Mouse (Mus musculus) MEL (cell line): Measurements from ENCODE around the gene Ormdl2. TPM values are rescaled to one million over a fixed set of nuclear protein-coding genes. Genes with fewer than 3 reads are reported as not detected.

Source experiments
- DNase-seq: peaks from one replicate; pipeline ENCODE4 v3.0.0; 2011; ENCODE audit warnings: low read depth, low spot score
- H3K27ac ChIP-seq: 2 replicates; pipeline ENCODE4 v1.5.1; 2012; ENCODE audit warnings: low read depth, mild to moderate bottlenecking, control low read depth, low read length, moderate library complexity; ENCODE audit not compliant: control insufficient read depth
- H3K27me3 ChIP-seq, 2 experiments: fragments of 150-350 bp in 1 of 2; sonication (generic) in 1 of 2; 2 replicates each; pipeline ENCODE4 v1.6.1; 2012; ENCODE audit warnings: low read length in 2 of 2, mild to moderate bottlenecking in 2 of 2, improper control_type of control experiment in 1 of 2, moderate library complexity in 1 of 2; ENCODE audit not compliant: insufficient read depth in 2 of 2, control insufficient read depth in 1 of 2
- H3K36me3 ChIP-seq, 2 experiments: 2 replicates each; pipeline ENCODE4 v1.6.1; 2012 to 2014; ENCODE audit warnings: low read length in 2 of 2, improper control_type of control experiment in 1 of 2, inconsistent platforms in 1 of 2, mild to moderate bottlenecking in 1 of 2; ENCODE audit not compliant: insufficient read depth in 2 of 2, control insufficient read depth in 1 of 2
- H3K4me1 ChIP-seq, 2 experiments: fragments of 150-350 bp in 1 of 2; sonication (generic) in 1 of 2; 2 replicates each; pipeline ENCODE4 v1.6.1; 2012; ENCODE audit warnings: low read length in 2 of 2, improper control_type of control experiment in 1 of 2, mild to moderate bottlenecking in 1 of 2; ENCODE audit not compliant: insufficient read depth in 2 of 2, control insufficient read depth in 1 of 2
- H3K4me3 ChIP-seq, 2 experiments: fragments of 150-350 bp in 1 of 2; sonication (generic) in 1 of 2; 2 replicates each; pipeline ENCODE4 v1.5.1; 2012; ENCODE audit warnings: low read depth in 2 of 2, low read length in 2 of 2, mild to moderate bottlenecking in 2 of 2, moderate library complexity in 2 of 2, control low read depth in 1 of 2, improper control_type of control experiment in 1 of 2; ENCODE audit not compliant: control insufficient read depth in 1 of 2, insufficient read depth in 1 of 2
- H3K79me2 ChIP-seq: 2 replicates; pipeline ENCODE4 v1.6.1; 2012; ENCODE audit warnings: mild to moderate bottlenecking, low read length, moderate library complexity; ENCODE audit not compliant: control insufficient read depth, poor library complexity, insufficient read depth
- H3K9ac ChIP-seq: 2 replicates; pipeline ENCODE4 v1.6.1; 2012; ENCODE audit warnings: low read depth, mild to moderate bottlenecking, control low read depth, low read length, moderate library complexity; ENCODE audit not compliant: control insufficient read depth, poor library complexity, severe bottlenecking
- H3K9me3 ChIP-seq: fragments of 150-350 bp; sonication (generic); replicated peaks from 2 replicates; pipeline ENCODE4 v1.6.1; 2012; ENCODE audit warnings: mild to moderate bottlenecking, low read length, improper control_type of control experiment, moderate library complexity; ENCODE audit not compliant: insufficient read depth
- BHLHE40 ChIP-seq: IDR thresholded peaks from 2 replicates; pipeline ENCODE4 v1.6.1; 2012; ENCODE audit warnings: low read depth, mild to moderate bottlenecking, inconsistent platforms, low read length, improper control_type of control experiment, borderline replicate concordance
- CHD2 ChIP-seq: IDR thresholded peaks from 2 replicates; pipeline ENCODE4 v1.6.1; 2011; ENCODE audit warnings: low read length, improper control_type of control experiment
- CTCF ChIP-seq, 3 experiments: IDR thresholded peaks in 2 of 3; conservative IDR thresholded peaks in 1 of 3; 2 replicates each; pipeline ENCODE4 v1.5.1; 2011 to 2012; ENCODE audit warnings: low read length in 3 of 3, low read depth in 2 of 3, mild to moderate bottlenecking in 2 of 3, improper control_type of control experiment in 1 of 3, inconsistent platforms in 1 of 3, mixed read lengths in 1 of 3, moderate library complexity in 1 of 3; ENCODE audit not compliant: control insufficient read depth in 1 of 3, insufficient read depth in 1 of 3, poor library complexity in 1 of 3, severe bottlenecking in 1 of 3
- E2F4 ChIP-seq: IDR thresholded peaks from 2 replicates; pipeline ENCODE4 v1.6.1; 2011; ENCODE audit warnings: low read depth, low read length, improper control_type of control experiment, borderline replicate concordance
- ELF1 ChIP-seq: IDR thresholded peaks from 2 replicates; pipeline ENCODE4 v1.6.1; 2014; ENCODE audit warnings: low read depth, mild to moderate bottlenecking, inconsistent platforms, low read length, improper control_type of control experiment, moderate library complexity
- EP300 ChIP-seq, 2 experiments: IDR thresholded peaks; 2 replicates each; pipeline ENCODE4 v1.6.1; 2011; ENCODE audit warnings: improper control_type of control experiment in 2 of 2, low read length in 2 of 2, low read depth in 1 of 2, mild to moderate bottlenecking in 1 of 2
- ETS1 ChIP-seq: IDR thresholded peaks from 2 replicates; pipeline ENCODE4 v1.6.1; 2012; ENCODE audit warnings: low read depth, mild to moderate bottlenecking, inconsistent platforms, low read length, improper control_type of control experiment, moderate library complexity
- GABPA ChIP-seq: IDR thresholded peaks from 2 replicates; pipeline ENCODE4 v1.6.1; 2012; ENCODE audit warnings: low read depth, mild to moderate bottlenecking, inconsistent platforms, low read length, improper control_type of control experiment, moderate library complexity
- GATA1 ChIP-seq: IDR thresholded peaks from 2 replicates; pipeline ENCODE4 v1.6.1; 2011; ENCODE audit warnings: low read depth, low read length, improper control_type of control experiment
- JUND ChIP-seq: IDR thresholded peaks from 2 replicates; pipeline ENCODE4 v1.6.1; 2011; ENCODE audit warnings: low read depth, mild to moderate bottlenecking, improper control_type of control experiment, low read length
- KAT2A ChIP-seq: conservative IDR thresholded peaks from 2 replicates; pipeline ENCODE4 v1.6.1; 2012; ENCODE audit warnings: low read depth, low read length, improper control_type of control experiment, inconsistent platforms
- MAX ChIP-seq: IDR thresholded peaks from 2 replicates; pipeline ENCODE4 v1.6.1; 2011; ENCODE audit warnings: low read length, improper control_type of control experiment
- MXI1 ChIP-seq: IDR thresholded peaks from 2 replicates; pipeline ENCODE4 v1.6.1; 2011; ENCODE audit warnings: mild to moderate bottlenecking, low read depth, low read length, improper control_type of control experiment
- MYB ChIP-seq: IDR thresholded peaks from 2 replicates; pipeline ENCODE4 v1.6.1; 2011; ENCODE audit warnings: mild to moderate bottlenecking, low read depth, low read length, improper control_type of control experiment
- MYC ChIP-seq: IDR thresholded peaks from 2 replicates; pipeline ENCODE4 v1.6.1; 2011; ENCODE audit warnings: low read depth, mild to moderate bottlenecking, low read length, improper control_type of control experiment, moderate library complexity
- NRF1 ChIP-seq: IDR thresholded peaks from 2 replicates; pipeline ENCODE4 v1.6.1; 2014; ENCODE audit warnings: low read depth, mild to moderate bottlenecking, inconsistent platforms, low read length, improper control_type of control experiment, moderate library complexity; ENCODE audit not compliant: poor library complexity, insufficient read depth, severe bottlenecking
- POLR2A ChIP-seq, 2 experiments: IDR thresholded peaks; 2 replicates each; pipeline ENCODE4 v1.6.1; 2011 to 2012; ENCODE audit warnings: low read length in 2 of 2, mild to moderate bottlenecking in 2 of 2, control low read depth in 1 of 2, improper control_type of control experiment in 1 of 2, low read depth in 1 of 2, moderate library complexity in 1 of 2; ENCODE audit not compliant: control insufficient read depth in 1 of 2, insufficient read depth in 1 of 2, poor library complexity in 1 of 2
- POLR2AphosphoS2 ChIP-seq: IDR thresholded peaks from 2 replicates; pipeline ENCODE4 v1.6.1; 2011; ENCODE audit warnings: low read length, improper control_type of control experiment
- POLR2AphosphoS5 ChIP-seq: IDR thresholded peaks from 2 replicates; pipeline ENCODE4 v1.6.1; 2012; ENCODE audit warnings: low read depth, borderline replicate concordance, mild to moderate bottlenecking, inconsistent platforms, low read length, moderate library complexity, mixed read lengths
- RAD21 ChIP-seq: IDR thresholded peaks from 2 replicates; pipeline ENCODE4 v1.6.1; 2011; ENCODE audit warnings: mild to moderate bottlenecking, low read depth, low read length, improper control_type of control experiment
- RCOR1 ChIP-seq: IDR thresholded peaks from 2 replicates; pipeline ENCODE4 v1.6.1; 2012; ENCODE audit warnings: low read depth, mild to moderate bottlenecking, inconsistent platforms, low read length, improper control_type of control experiment
- SIN3A ChIP-seq: IDR thresholded peaks from 2 replicates; pipeline ENCODE4 v1.6.1; 2012; ENCODE audit warnings: low read length, improper control_type of control experiment, inconsistent platforms
- SMC3 ChIP-seq: IDR thresholded peaks from 2 replicates; pipeline ENCODE4 v1.6.1; 2011; ENCODE audit warnings: low read depth, low read length, improper control_type of control experiment
- TAL1 ChIP-seq: IDR thresholded peaks from 2 replicates; pipeline ENCODE4 v1.6.1; 2012; ENCODE audit warnings: mild to moderate bottlenecking, inconsistent platforms, low read length, moderate library complexity, mixed read lengths
- TBP ChIP-seq: IDR thresholded peaks from 2 replicates; pipeline ENCODE4 v1.8.0; 2011; ENCODE audit warnings: low read depth, low read length, improper control_type of control experiment
- TCF12 ChIP-seq: IDR thresholded peaks from 2 replicates; pipeline ENCODE4 v1.6.1; 2014; ENCODE audit warnings: low read depth, mild to moderate bottlenecking, inconsistent platforms, low read length, improper control_type of control experiment, moderate library complexity
- UBTF ChIP-seq: IDR thresholded peaks from 2 replicates; pipeline ENCODE4 v1.6.1; 2012; ENCODE audit warnings: low read depth, mild to moderate bottlenecking, inconsistent platforms, low read length, improper control_type of control experiment, moderate library complexity, borderline replicate concordance; ENCODE audit not compliant: insufficient read depth
- USF2 ChIP-seq, 2 experiments: IDR thresholded peaks; 2 replicates each; pipeline ENCODE4 v1.6.1; 2011 to 2012; ENCODE audit warnings: improper control_type of control experiment in 2 of 2, low read length in 2 of 2, borderline replicate concordance in 1 of 2, inconsistent platforms in 1 of 2, low read depth in 1 of 2, mild to moderate bottlenecking in 1 of 2; ENCODE audit not compliant: insufficient read depth in 1 of 2
- ZMIZ1 ChIP-seq: IDR thresholded peaks from 2 replicates; pipeline ENCODE4 v1.6.1; 2012; ENCODE audit warnings: low read depth, mild to moderate bottlenecking, inconsistent platforms, low read length, improper control_type of control experiment, moderate library complexity
- ZNF384 ChIP-seq: IDR thresholded peaks from 2 replicates; pipeline ENCODE4 v1.6.1; 2012; ENCODE audit warnings: low read depth, mild to moderate bottlenecking, inconsistent platforms, low read length, improper control_type of control experiment
- polyA plus RNA-seq, 2 experiments: library from polyadenylated mRNA; stranded (reverse) in 1 of 2; unstranded in 1 of 2; fragments of >175 nt in 1 of 2; fragments of >200 nt in 1 of 2; gene quantifications; 2 replicates each; pipeline versions ENCODE4 v1.2.1 to v1.2.4; 2012; ENCODE audit warnings: low replicate concordance in 2 of 2, low read depth in 1 of 2; ENCODE audit not compliant: insufficient read length in 2 of 2, insufficient read depth in 1 of 2, missing spikeins in 1 of 2
- total RNA-seq: library from RNA; depleted of rRNA; stranded (reverse); fragments of 300-350 nt; gene quantifications from 2 replicates; pipeline ENCODE4 v1.2.3, GENCODE M21; 2012

The Ormdl2 gene
- total and polyA plus RNA-seq, 3 experiments = 100 to 278 (median 114) TPM

DNA sequence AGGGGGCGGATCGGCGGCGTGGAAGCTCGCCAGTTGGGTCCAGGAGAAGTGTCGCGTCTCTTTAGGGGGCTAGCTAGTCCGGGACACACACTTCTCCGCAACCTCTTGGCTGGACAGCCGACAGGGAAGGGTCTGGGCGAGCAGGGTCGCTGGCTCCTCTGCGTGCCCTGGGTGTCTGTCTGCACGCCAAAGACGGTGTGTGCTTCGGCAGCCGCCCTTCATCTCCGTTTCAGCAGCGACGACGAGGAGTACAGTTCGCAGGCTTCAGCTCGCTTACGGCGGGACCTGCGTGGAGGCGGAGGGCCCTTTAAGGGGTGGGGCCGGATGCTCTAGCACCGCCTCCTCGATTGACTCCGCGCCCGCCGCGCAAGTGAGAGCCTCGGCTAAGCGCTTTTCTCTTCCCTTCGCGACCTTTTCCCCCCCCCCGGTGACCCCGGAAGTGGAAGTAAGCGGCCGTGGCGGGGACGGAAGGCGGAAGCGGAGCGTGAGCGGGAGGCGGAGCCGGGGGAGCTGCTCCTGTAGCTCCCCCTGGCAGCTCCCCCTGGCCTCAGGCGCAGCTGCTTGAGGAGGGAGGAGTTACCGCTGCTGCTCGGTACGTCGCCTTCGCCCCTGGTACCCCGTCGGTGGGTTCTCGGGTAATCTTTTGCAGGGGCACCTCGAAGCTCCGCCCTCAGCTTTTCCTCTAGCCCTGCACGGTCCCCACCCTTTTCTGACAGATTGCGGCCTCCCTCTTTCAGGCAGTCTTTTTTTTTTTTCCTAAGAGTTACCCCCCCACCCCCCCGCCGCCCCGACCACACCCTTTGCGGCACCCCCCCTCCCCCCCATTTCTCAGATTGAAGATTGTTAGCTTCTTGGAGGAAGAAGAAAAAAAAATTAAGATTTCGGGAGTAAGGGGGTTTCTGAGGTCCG, 16.1 kb downstream of the Ormdl2 start (continued):
- peak; percentile 38 to 63; a peak in 1 of 4 replicates for TF ChIP-seq POLR2A (IDR thresholded peaks at IDR 0.05; ENCODE audit: control insufficient read depth in 1 of 2, insufficient read depth in 1 of 2, low read depth in 1 of 2, low read length in 2 of 2, poor library complexity in 1 of 2)
- peak; percentile 71; the same call in 1 of the 2 replicates for TF ChIP-seq E2F4
- TF ChIP-seq MAX = 0 out of 2 replicates have a peak, but pooled peaks have one; percentile 30
- TF ChIP-seq GATA1 = no peak
- no peak for TF ChIP-seq MYB

DNA sequence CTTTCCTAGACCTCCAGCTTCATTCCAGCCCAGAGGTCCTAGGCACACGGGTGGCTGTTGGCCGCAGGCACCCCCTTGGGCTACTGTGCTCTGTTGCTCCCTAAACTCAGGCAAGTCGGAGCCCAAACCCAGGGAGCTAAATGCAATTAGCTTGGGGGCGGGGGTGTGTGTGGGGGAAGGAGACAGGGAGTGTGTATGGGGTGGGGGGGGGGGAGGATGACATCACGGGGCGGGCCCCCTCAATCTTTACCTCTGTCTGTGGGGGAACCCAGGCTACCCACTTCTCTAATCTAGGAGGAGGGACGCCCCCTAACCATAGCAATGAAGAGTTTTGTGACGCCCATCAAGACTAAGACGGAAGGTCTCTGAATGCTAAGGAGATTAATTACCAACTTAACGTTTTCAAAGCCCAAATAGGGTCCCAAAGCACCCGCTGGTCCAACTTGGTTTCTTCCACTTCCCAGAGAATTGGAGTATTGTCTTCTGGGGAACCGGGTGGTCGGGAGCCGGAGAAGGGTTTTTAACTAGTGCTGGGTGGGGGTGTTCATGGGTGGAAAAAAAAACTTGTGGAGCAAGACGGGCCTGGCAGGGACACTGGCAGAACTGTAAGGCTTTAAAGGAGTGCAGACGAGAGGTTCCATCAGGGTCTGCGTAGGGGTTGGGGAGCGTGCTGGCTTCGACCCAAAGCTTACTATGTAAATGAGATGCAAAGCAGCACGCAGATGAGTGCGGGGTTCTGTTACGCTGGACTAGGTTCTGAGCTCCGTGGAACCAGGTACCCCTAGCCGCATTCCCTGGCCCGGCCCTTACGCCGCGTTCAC, 17.0 kb downstream of the Ormdl2 start, which contains the start of gene Tmem198b:
TSS of gene Tmem198b (minus strand) at position 100 of the 821 bp plus-strand sequence.
- Histone ChIP-seq H3K27me3 (no peaks in the 10 kb centered on the region), H3K27ac (peak within 1 kb of the TSS; percentile 86), H3K36me3 (peaks cover 0 to 8% of the 10 kb centered on the region in 2 experiments; a peak in 2 of 4 replicates), H3K9ac (peak within 1 kb of the TSS; percentile 90), H3K4me3 (peak within 1 kb of the TSS; percentile 86 to 92), H3K4me1 (peaks cover 5 to 12% of the 10 kb centered on the region in 2 experiments; a peak in 3 of 4 replicates), H3K79me2 (peaks cover 27% of the 10 kb centered on the region), H3K9me3 (no peaks in the 10 kb centered on the region)
- peak; percentile 87 for DNase-seq
- TF ChIP-seq POLR2A (IDR thresholded peaks at IDR 0.05; ENCODE audit: control insufficient read depth in 1 of 2, insufficient read depth in 1 of 2, low read depth in 1 of 2, low read length in 2 of 2, poor library complexity in 1 of 2) (peak in 1 of 2 experiments; percentile 42; a peak in 1 of 4 replicates), ETS1 (peak; percentile 72; the same call in 1 of the 2 replicates), CHD2 (no peak), MYC (no peak; the same call in 1 of the 2 replicates), GABPA (no peak), TAL1 (no peak), JUND (no peak), BHLHE40 (no peak), ZMIZ1 (peak; percentile 40; the same call in 1 of the 2 replicates), SMC3 (no peak), MYB (no peak), EP300 (IDR thresholded peaks at IDR 0.05; ENCODE audit: low read depth in 1 of 2, low read length in 2 of 2) (no peak), ZNF384 (no peak), USF2 (IDR thresholded peaks at IDR 0.05; ENCODE audit: borderline replicate concordance in 1 of 2, insufficient read depth in 1 of 2, low read depth in 1 of 2, low read length in 2 of 2) (no peak), MAX (peak; percentile 6; the same call in 1 of the 2 replicates), RCOR1 (no peak), ELF1 (0 out of 2 replicates have a peak, but pooled peaks have one; percentile 13), TCF12 (peak; percentile 38; the same call in 1 of the 2 replicates), KAT2A (no peak), POLR2AphosphoS5 (no peak), E2F4 (no peak), SIN3A (peak; percentile 56), UBTF (no peak), POLR2AphosphoS2 (no peak), CTCF (IDR thresholded peaks at IDR 0.05 in 2 of 3, conservative IDR thresholded peaks at IDR 0.05 in 1 of 3; ENCODE audit: control insufficient read depth in 1 of 3, insufficient read depth in 1 of 3, low read depth in 2 of 3, low read length in 3 of 3, poor library complexity in 1 of 3, severe bottlenecking in 1 of 3) (no peak), NRF1 (no peak), GATA1 (no peak), MXI1 (no peak; the same call in none of the 2 replicates), RAD21 (no peak), TBP (peak; percentile 88)
